In the genomic region with DNA sequence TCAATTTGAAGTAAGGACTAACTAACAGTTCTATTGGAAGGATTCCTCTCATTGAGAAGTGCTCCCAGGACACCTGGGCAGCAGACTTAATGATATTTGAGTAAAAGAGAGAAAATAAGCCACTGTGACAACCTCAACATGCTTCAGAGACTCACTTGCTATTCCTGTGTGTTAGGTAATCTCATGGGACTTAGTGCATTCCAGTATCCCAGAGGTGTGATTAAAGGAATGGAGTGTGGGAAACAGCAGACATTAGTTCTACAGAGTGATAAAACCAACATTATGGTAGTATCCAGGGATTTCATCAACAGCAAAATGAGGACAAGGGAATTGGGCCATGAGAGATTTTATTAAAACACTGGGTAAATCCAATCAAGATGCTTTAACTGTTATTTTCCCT, we compare ENCODE assay signal across 24 mouse cellular contexts.
"Had no signal": no experiment of that assay in that cellular context is flagged by ENCODE, and none has a peak within 500 bp of the region (broad histone marks: within the 10 kb centered on the region; RNA-seq: fewer than 3 reads in every experiment).

No protein-coding gene starts in this region.

- DNase-seq: gastrocnemius, adult 2 months; gastrocnemius, postnatal 10 days; gastrocnemius, postnatal 25 days; heart, adult 18-20 months; heart, postnatal 14 days; heart, postnatal 36 days; kidney, adult 11 months; kidney, adult 2 months; kidney, adult 9 months; kidney, postnatal 14 days; kidney, postnatal 36 days; layer of hippocampus, postnatal 36 days; left cerebral cortex, postnatal 4 days had no signal

- H3K9ac ChIP-seq: heart, embryonic 13.5 days; heart, embryonic 15.5 days; hindbrain, embryonic 15.5 days; kidney, embryonic 15.5 days; limb, embryonic 13.5 days; limb, embryonic 15.5 days; liver, embryonic 12.5 days had no signal

- H3K36me3 ChIP-seq: heart, embryonic 13.5 days; heart, embryonic 15.5 days; hindbrain, embryonic 15.5 days; kidney, embryonic 15.5 days; limb, embryonic 13.5 days; limb, embryonic 15.5 days; liver, embryonic 12.5 days had no signal

- ATAC-seq: forebrain, embryonic 16.5 days; intestine, embryonic 16.5 days; liver, embryonic 12.5 days had no signal

- H3K4me3 ChIP-seq: gastrocnemius, adult 2 months; heart, embryonic 13.5 days; heart, embryonic 15.5 days; hindbrain, embryonic 15.5 days; kidney, embryonic 15.5 days; limb, embryonic 13.5 days; limb, embryonic 15.5 days; liver, embryonic 12.5 days had no signal

- H3K27me3 ChIP-seq: heart, embryonic 13.5 days; heart, embryonic 15.5 days; hindbrain, embryonic 15.5 days; kidney, embryonic 15.5 days; limb, embryonic 13.5 days; limb, embryonic 15.5 days; liver, embryonic 12.5 days had no signal

- H3K4me2 ChIP-seq: heart, embryonic 11.5 days; heart, embryonic 13.5 days; heart, embryonic 15.5 days; hindbrain, embryonic 15.5 days; kidney, embryonic 15.5 days; limb, embryonic 13.5 days; limb, embryonic 15.5 days; liver, embryonic 12.5 days had no signal

- H3K9me3 ChIP-seq: heart, embryonic 13.5 days; heart, embryonic 15.5 days; hindbrain, embryonic 15.5 days; kidney, embryonic 15.5 days; limb, embryonic 13.5 days; limb, embryonic 15.5 days; liver, embryonic 12.5 days had no signal

- H3K27ac ChIP-seq: gastrocnemius, adult 2 months; heart, embryonic 13.5 days; heart, embryonic 15.5 days; hindbrain, embryonic 15.5 days; kidney, embryonic 15.5 days; kidney, postnatal 0 days; limb, embryonic 13.5 days; limb, embryonic 15.5 days; liver, embryonic 12.5 days had no signal

- H3K4me1 ChIP-seq: heart, embryonic 13.5 days; heart, embryonic 15.5 days; hindbrain, embryonic 15.5 days; kidney, embryonic 15.5 days; limb, embryonic 13.5 days; limb, embryonic 15.5 days; liver, embryonic 12.5 days had no signal
